8 mouse cellular contexts compared by ENCODE assay signal in genomic region chr11:115403338-115404124, GRCm38 (mm10). TPM values are rescaled to one million over a fixed set of nuclear protein-coding genes. Genes with fewer than 3 reads are reported as not detected.
DNase-seq lines count a peak whose midpoint lies in the region; ATAC-seq and TF ChIP-seq lines count a peak whose summit lies in the region.

Mrpl58 (plus strand) TSS chr11:115403752.

- ATAC-seq in intestine, postnatal 0 days: peak; percentile 84
- peak; percentile 90 for ATAC-seq in midbrain, embryonic 11.5 days (ENCODE audit: low FRiP score)

- TF ChIP-seq CTCF in intestine, postnatal 0 days (IDR thresholded peaks at IDR 0.05; ENCODE audit: low read depth): peak; percentile 18; the same call in 1 of the 2 replicates

- H3K4me1 ChIP-seq in intestine, postnatal 0 days (replicated peaks; ENCODE audit: control insufficient read depth, insufficient read depth, low read length): 0 out of 2 replicates have a peak, but pooled peaks cover 4% of the 10 kb centered on the region
- H3K4me1 ChIP-seq in midbrain, embryonic 11.5 days (ENCODE audit: control insufficient read depth, insufficient read depth, low read length): peaks cover 18% of the 10 kb centered on the region

- intact Hi-C loops in left cerebral cortex, postnatal 4 days (cut with DNase I): no loop called here

- peaks cover 13% of the 10 kb centered on the region; the same call in 1 of the 2 replicates for H3K36me3 ChIP-seq in intestine, postnatal 0 days (ENCODE audit: control insufficient read depth, insufficient read depth)
- peaks cover 6% of the 10 kb centered on the region for H3K36me3 ChIP-seq in midbrain, embryonic 11.5 days (ENCODE audit: control insufficient read depth, insufficient read depth, low read length)

- DNase-seq in urinary bladder, adult 18-20 months (ENCODE audit: low spot score in 2 of 2): peak; percentile 74 to 94
- DNase-seq in urinary bladder, postnatal 10 days (ENCODE audit: low spot score): no peak
- peak; percentile 88 for DNase-seq in embryo, embryonic 9.5 days (ENCODE audit: extremely low spot score)
- no peak for DNase-seq in gonadal fat pad, adult 2 months (ENCODE audit: low read depth)
- peak; percentile 87 for DNase-seq in left cerebral cortex, postnatal 4 days
- peak; percentile 98 for DNase-seq in midbrain, embryonic 11.5 days (ENCODE audit: low spot score, missing footprints)
- DNase-seq in right cerebral cortex, postnatal 4 days: peak; percentile 85

- peak within 1 kb of the TSS; percentile 80 for H3K4me2 ChIP-seq in intestine, postnatal 0 days (replicated peaks; ENCODE audit: low read depth)
- peak within 1 kb of the TSS; percentile 90 for H3K4me2 ChIP-seq in midbrain, embryonic 11.5 days

- peak within 1 kb of the TSS; percentile 78 for H3K27ac ChIP-seq in intestine, postnatal 0 days (ENCODE audit: low read depth, low read length)
- peak within 1 kb of the TSS; percentile 62 for H3K27ac ChIP-seq in midbrain, embryonic 11.5 days (ENCODE audit: low read depth, low read length)

- no peaks in the 10 kb centered on the region for H3K27me3 ChIP-seq in intestine, postnatal 0 days (replicated peaks; ENCODE audit: control insufficient read depth, insufficient read depth, low read length)
- H3K27me3 ChIP-seq in midbrain, embryonic 11.5 days (ENCODE audit: control insufficient read depth, insufficient read depth, low read length): no peaks in the 10 kb centered on the region

- WGBS in intestine, postnatal 0 days: 3% methylated on average over 50 of the region's 50 CpGs
- WGBS in midbrain, embryonic 11.5 days: 3% methylated on average over 50 of the region's 50 CpGs

- H3K9ac ChIP-seq in intestine, postnatal 0 days (ENCODE audit: low read depth, low read length): peak within 1 kb of the TSS; percentile 87
- H3K9ac ChIP-seq in midbrain, embryonic 11.5 days (ENCODE audit: low read length): peak within 1 kb of the TSS; percentile 90

- peak within 1 kb of the TSS; percentile 90 for H3K4me3 ChIP-seq in intestine, postnatal 0 days (ENCODE audit: low read depth, low read length)
- peak within 1 kb of the TSS; percentile 76 for H3K4me3 ChIP-seq in midbrain, embryonic 11.5 days (ENCODE audit: low read depth, low read length)

- H3K9me3 ChIP-seq in intestine, postnatal 0 days (ENCODE audit: control insufficient read depth): no peaks in the 10 kb centered on the region
- no peaks in the 10 kb centered on the region for H3K9me3 ChIP-seq in midbrain, embryonic 11.5 days (ENCODE audit: control insufficient read depth, low read length)

RNA-seq across cellular contexts. Expression of gene Mrpl58, which starts in this region (rescaled TPM):
- polyA plus RNA-seq in gonadal fat pad, adult 2 months (2012; rRNA removed): 75.6 and 94.7 TPM in 2 replicates
- 143 and 145 TPM in 2 replicates for polyA plus RNA-seq in intestine, postnatal 0 days (2015; fragmentation: Nextera tagmentation; extraction: Ambion mirVana)
- total RNA-seq in left cerebral cortex, postnatal 4 days (2021): 100 to 1,000 TPM in 1 of 2 experiments, 10 to 100 TPM in 1; 97.9 to 109 TPM
- polyA plus RNA-seq in midbrain, embryonic 11.5 days (2014; fragmentation: Nextera tagmentation; extraction: Ambion mirVana): 268 and 278 TPM in 2 replicates

Comparison
In these comparisons a context has a peak if more than half of its experiments do, and no peak if none do; other contexts are left out.
1. DNase-seq: peak in urinary bladder, adult 18-20 months (2 of 2), embryo, embryonic 9.5 days (single experiment), left cerebral cortex, postnatal 4 days (single experiment), midbrain, embryonic 11.5 days (single experiment) and right cerebral cortex, postnatal 4 days (single experiment); none in urinary bladder, postnatal 10 days (single experiment) and gonadal fat pad, adult 2 months (single experiment).